Mouse (Mus musculus): ENCODE results near the gene Gck.
A peak's percentile ranks its signal among the peaks of the same experiment; 100 is the strongest.
"Not testable (repeated sequence)": the region's sequence is repeated elsewhere in the genome, so short reads cannot be mapped to it uniquely, and the experiment has no call there.

The Gck gene

GRCm38 (mm10) chr11:5954965-5955504 is 5.2 kb upstream of the Gck start:
- DNase-seq (ENCODE audit: low spot score in 2 of 2) = no peak

- DNase-seq (ENCODE audit: low spot score in 2 of 2) = no peak
Measured at GRCm38 (mm10) chr11:5954435-5954834, 4.6 kb upstream of the Gck start.

- DNase-seq (ENCODE audit: low spot score in 2 of 2) = peak in 1 of 2 experiments; percentile 36
Measured at GRCm38 (mm10) chr11:5953130-5953765, 3.4 kb upstream of the Gck start.

- DNase-seq (ENCODE audit: low spot score in 2 of 2) = no peak
Measured at GRCm38 (mm10) chr11:5952501-5952900, 2.6 kb upstream of the Gck start.

- no peak for DNase-seq (ENCODE audit: low spot score in 2 of 2)
Measured at GRCm38 (mm10) chr11:5948546-5949250, 1.2 kb downstream of the Gck start.

GRCm38 (mm10) chr11:5947796-5948195 is 2.1 kb downstream of the Gck start:
- DNase-seq (ENCODE audit: low spot score in 2 of 2) = no peak

GRCm38 (mm10) chr11:5945096-5945495 is 4.8 kb downstream of the Gck start:
- no peak for DNase-seq (ENCODE audit: low spot score in 2 of 2)

GRCm38 (mm10) chr11:5942966-5943365 is 6.9 kb downstream of the Gck start:
- DNase-seq (ENCODE audit: low spot score in 2 of 2) = no peak

- DNase-seq (ENCODE audit: low spot score in 2 of 2) = not testable (repeated sequence)
Measured at GRCm38 (mm10) chr11:5934531-5934930, 15.3 kb downstream of the Gck start.

GRCm38 (mm10) chr11:5931947-5932346 is 17.9 kb downstream of the Gck start:
- DNase-seq (ENCODE audit: low spot score in 2 of 2) = not testable (repeated sequence)

GRCm38 (mm10) chr11:5930578-5930977 is 19.3 kb downstream of the Gck start:
- DNase-seq (ENCODE audit: low spot score in 2 of 2) = no peak

- DNase-seq (ENCODE audit: low spot score in 2 of 2) = no peak
Measured at GRCm38 (mm10) chr11:5926696-5927220, 23.1 kb downstream of the Gck start.

- DNase-seq (ENCODE audit: low spot score in 2 of 2) = no peak
Measured at GRCm38 (mm10) chr11:5924699-5925098, 25.2 kb downstream of the Gck start.

GRCm38 (mm10) chr11:5920323-5920960 is 29.4 kb downstream of the Gck start:
- no peak for DNase-seq (ENCODE audit: low spot score in 2 of 2)

GRCm38 (mm10) chr11:5919606-5920005 is 30.3 kb downstream of the Gck start:
- DNase-seq (ENCODE audit: low spot score in 2 of 2) = no peak

GRCm38 (mm10) chr11:5918111-5918510 is 31.8 kb downstream of the Gck start:
- DNase-seq (ENCODE audit: low spot score in 2 of 2) = no peak

- peak in 1 of 2 experiments; percentile 17 for DNase-seq (ENCODE audit: low spot score in 2 of 2)
Measured at GRCm38 (mm10) chr11:5916178-5916548, 33.7 kb downstream of the Gck start.

GRCm38 (mm10) chr11:5915429-5916177 is 34.3 kb downstream of the Gck start:
- DNase-seq (ENCODE audit: low spot score in 2 of 2) = peak in 1 of 2 experiments; percentile 40

GRCm38 (mm10) chr11:5914940-5915339 is 34.9 kb downstream of the Gck start:
- no peak for DNase-seq (ENCODE audit: low spot score in 2 of 2)

- DNase-seq (ENCODE audit: low spot score in 2 of 2) = no peak
Measured at GRCm38 (mm10) chr11:5913936-5914335, 35.9 kb downstream of the Gck start.

GRCm38 (mm10) chr11:5913256-5913655 is 36.6 kb downstream of the Gck start:
- peak in 1 of 2 experiments; percentile 24 for DNase-seq (ENCODE audit: low spot score in 2 of 2)

GRCm38 (mm10) chr11:5912635-5913034 is 37.2 kb downstream of the Gck start:
- DNase-seq (ENCODE audit: low spot score in 2 of 2) = peak; percentile 76 to 77
